Mouse (Mus musculus) embryonic fibroblast, embryonic 13.5 days (primary cell): ENCODE results near the gene Cct6b. TPM values are rescaled to one million over a fixed set of nuclear protein-coding genes. Genes with fewer than 3 reads are reported as not detected.

Experiments
- H3K27ac ChIP-seq: 2 replicates; pipeline ENCODE4 v1.5.1; 2012; ENCODE audit warnings: low read length, control low read depth, inconsistent platforms; ENCODE audit not compliant: insufficient read depth
- H3K4me1 ChIP-seq: 2 replicates; pipeline ENCODE4 v1.6.1; 2011; ENCODE audit warnings: low read length; ENCODE audit not compliant: control insufficient read depth, insufficient read depth
- H3K4me3 ChIP-seq: 2 replicates; pipeline ENCODE4 v1.5.1; 2011; ENCODE audit warnings: mild to moderate bottlenecking, control low read depth, low read length; ENCODE audit not compliant: insufficient read depth
- CTCF ChIP-seq: IDR thresholded peaks from 2 replicates; pipeline ENCODE4 v1.5.1; 2011; ENCODE audit warnings: mild to moderate bottlenecking, control low read depth, low read length, moderate library complexity, borderline replicate concordance; ENCODE audit not compliant: insufficient read depth
- POLR2A ChIP-seq: IDR thresholded peaks from 2 replicates; pipeline ENCODE4 v1.6.1; 2011; ENCODE audit warnings: low read depth, mild to moderate bottlenecking, control low read depth, low read length, moderate library complexity
- polyA plus RNA-seq: library from polyadenylated mRNA; stranded (reverse); fragments of >200 nt; gene quantifications from 2 replicates; pipeline ENCODE4 v1.2.4, GENCODE M21; 2011; ENCODE audit warnings: low read depth; ENCODE audit not compliant: missing spikeins, insufficient read length

The Cct6b gene
- polyA plus RNA-seq, 1 experiment, result 0.28 TPM

DNA sequence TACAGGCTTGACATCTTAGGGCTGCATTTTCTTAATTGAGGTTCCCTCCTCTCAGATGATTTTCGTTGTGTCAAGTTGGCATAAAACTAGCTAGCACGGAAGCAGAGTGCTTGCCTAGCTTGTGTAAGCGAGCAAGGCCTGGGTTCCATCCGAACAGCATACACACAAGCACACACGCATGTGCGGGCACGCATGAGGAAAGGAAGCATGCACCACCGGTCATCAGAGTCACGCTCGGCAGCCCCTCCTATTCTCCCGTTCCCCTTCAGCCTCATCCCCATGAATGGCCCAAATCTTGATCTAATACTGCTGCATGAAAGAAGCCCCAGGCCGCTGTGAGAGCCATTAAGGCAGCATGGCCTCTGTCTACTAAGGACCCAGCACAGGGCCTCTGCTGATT, 85.6 kb downstream of the Cct6b start:
- TF ChIP-seq POLR2A, result no peak
- TF ChIP-seq CTCF, result no peak
- no peaks in the 10 kb centered on the region for H3K4me1 ChIP-seq
- H3K27ac ChIP-seq, result no peak overlapping the region
- H3K4me3 ChIP-seq, result no peak overlapping the region

Other genes with a start within 250 kb of the Cct6b start
- gene Zfp830, start within 50 bp of the Cct6b start, polyA plus RNA-seq, result 13.3 and 13.6 TPM in 2 replicates
- 28.5 and 30.5 TPM in 2 replicates for gene Lig3, start 16.8 kb upstream of the Cct6b start, polyA plus RNA-seq
- 5.7 and 6.2 TPM in 2 replicates for gene Rffl, start 106.9 kb upstream of the Cct6b start, polyA plus RNA-seq
- 11.3 and 14.0 TPM in 2 replicates for gene Rad51d, start 126.3 kb upstream of the Cct6b start, polyA plus RNA-seq
- not detected in 2 replicates for gene Fndc8, start 127.8 kb upstream of the Cct6b start, polyA plus RNA-seq
- gene Nle1, start 144.1 kb upstream of the Cct6b start, polyA plus RNA-seq, result 15.0 and 17.4 TPM in 2 replicates
- gene Unc45b, start 146.2 kb upstream of the Cct6b start, polyA plus RNA-seq, result not detected in 2 replicates
- 1.0 and 5.1 TPM in 2 replicates for gene Slfn5, start 187.0 kb upstream of the Cct6b start, polyA plus RNA-seq
- gene Slfn9, start 227.5 kb upstream of the Cct6b start, polyA plus RNA-seq, result 23.9 and 28.7 TPM in 2 replicates